Mouse (Mus musculus) left cerebral cortex, adult 18-20 months (tissue): ENCODE measurements around the gene Fez2. TPM values are rescaled to one million over a fixed set of nuclear protein-coding genes. Genes with fewer than 3 reads are reported as not detected.
A peak's percentile ranks its signal among the peaks of the same experiment; 100 is the strongest.

ENCODE experiments used
- DNase-seq, 2 experiments: peaks; one replicate each; pipeline ENCODE4 v3.0.0; 2021 to 2022; ENCODE audit warnings: low spot score in 2 of 2, mixed read lengths in 1 of 2
- total RNA-seq, 2 experiments: library from RNA; stranded (reverse); gene quantifications; 2 replicates each; pipeline ENCODE4 v1.2.3; 2021

The Fez2 gene
- total RNA-seq, 2 experiments from 2014 or later = 37.0 to 37.5 TPM

- no peak for DNase-seq
Measured at GRCm38 (mm10) chr17:78409900-78410299, 8.1 kb downstream of the Fez2 start.

GRCm38 (mm10) chr17:78408386-78408785, 9.6 kb downstream of the Fez2 start:
- DNase-seq = no peak

DNA sequence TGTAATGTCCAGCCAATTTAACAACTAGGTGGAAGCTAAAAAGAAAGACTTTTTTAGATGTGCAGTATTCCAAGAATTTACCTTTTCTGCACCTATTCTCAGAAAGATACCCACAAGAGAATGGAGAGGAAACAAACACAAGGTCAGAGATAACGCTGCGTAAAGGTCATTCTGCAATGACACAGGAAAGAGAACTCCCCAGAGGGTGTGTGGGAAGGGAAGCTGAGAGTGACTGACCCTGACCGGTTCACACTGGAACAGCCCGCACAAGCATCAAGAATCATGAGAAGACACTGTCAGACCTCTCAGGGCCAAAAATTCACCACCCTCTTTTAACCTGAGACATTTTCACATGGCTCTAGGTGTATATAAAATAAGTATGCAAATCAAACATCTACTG, 10.4 kb downstream of the Fez2 start:
- DNase-seq = no peak

DNA sequence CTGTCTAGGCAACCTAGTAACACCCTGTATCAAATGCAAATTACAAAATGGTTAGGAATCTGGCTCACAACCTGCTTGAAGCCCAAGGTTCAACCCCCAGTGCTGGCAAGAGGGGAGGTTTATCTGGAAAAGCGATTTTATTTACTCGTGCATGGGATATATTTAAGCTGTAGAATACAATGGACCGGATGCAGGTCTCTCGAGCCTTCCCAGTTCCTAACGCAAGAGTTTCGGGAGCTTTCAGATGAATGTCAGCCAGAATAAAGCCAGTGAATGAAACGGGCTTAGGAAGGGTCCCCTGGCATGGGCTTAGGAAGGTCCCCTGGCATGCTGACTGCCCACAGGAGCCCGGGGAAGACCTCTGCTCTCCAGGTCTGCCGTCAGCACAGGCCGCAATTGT, 11.1 kb downstream of the Fez2 start:
- no peak for DNase-seq

GRCm38 (mm10) chr17:78405336-78405735, 12.6 kb downstream of the Fez2 start:
- no peak for DNase-seq

- DNase-seq = no peak
Measured at GRCm38 (mm10) chr17:78403804-78404203, 14.1 kb downstream of the Fez2 start.

GRCm38 (mm10) chr17:78403229-78403628, 14.7 kb downstream of the Fez2 start:
- no peak for DNase-seq

DNA sequence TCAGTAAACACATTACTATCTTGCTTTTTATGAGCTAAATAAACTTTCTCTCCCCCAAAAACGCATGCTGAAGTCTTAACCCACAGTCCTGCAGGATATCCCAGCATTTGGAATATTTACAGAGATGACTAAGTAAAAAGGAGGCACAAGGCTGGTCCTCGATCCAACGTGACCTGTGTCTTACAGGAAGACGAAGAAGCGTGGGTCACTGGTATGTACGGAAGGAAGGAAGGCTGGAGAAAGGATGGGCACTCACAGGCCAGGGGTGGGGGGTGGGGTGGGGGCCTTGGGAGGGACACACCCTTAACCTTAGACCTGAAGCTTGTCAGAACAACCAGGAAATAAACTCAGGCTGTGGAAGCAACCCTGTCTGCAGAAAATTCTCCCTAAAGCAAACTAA, 15.8 kb downstream of the Fez2 start:
- no peak for DNase-seq

- DNase-seq = no peak
Measured at GRCm38 (mm10) chr17:78401713-78402112, 16.2 kb downstream of the Fez2 start.

GRCm38 (mm10) chr17:78401311-78401710, 16.6 kb downstream of the Fez2 start:
- no peak for DNase-seq

GRCm38 (mm10) chr17:78400130-78400840, 17.7 kb downstream of the Fez2 start:
- peak; percentile 66 to 69 for DNase-seq

DNA sequence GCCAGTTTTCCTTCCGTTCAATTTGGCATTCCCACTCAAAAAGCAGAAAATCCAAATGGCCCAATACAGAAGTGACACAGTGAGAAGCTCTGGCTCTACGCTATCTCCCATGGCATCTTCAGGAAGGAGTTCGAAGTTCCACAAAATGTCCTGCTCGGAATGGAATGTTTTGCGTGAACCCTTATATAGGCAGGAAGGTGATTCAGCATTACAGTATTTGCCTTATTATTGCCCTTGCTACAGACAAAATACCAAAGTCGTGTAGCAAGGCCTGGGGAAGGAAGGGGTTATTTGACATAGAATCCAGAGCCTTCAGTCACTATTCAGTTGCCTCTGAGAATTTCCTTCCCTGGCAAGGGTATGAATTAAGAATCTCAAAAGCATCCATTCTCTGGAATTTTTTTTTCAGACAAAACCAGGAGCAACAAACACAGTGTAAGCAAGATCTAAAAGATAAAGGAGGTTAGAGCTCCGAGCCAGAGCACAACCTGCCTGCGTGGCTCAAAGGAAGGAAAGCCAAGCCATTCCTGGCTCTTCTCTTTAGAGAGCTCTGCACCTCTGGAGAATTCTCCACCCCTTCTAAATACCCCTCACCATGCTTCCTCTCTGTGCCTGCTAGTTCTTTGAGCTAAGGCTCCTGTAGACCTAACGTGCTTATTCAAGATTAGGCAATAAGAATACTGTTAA, 25.4 kb downstream of the Fez2 start:
- no peak for DNase-seq

- DNase-seq = no peak
Measured at GRCm38 (mm10) chr17:78389573-78389972, 28.4 kb downstream of the Fez2 start.

GRCm38 (mm10) chr17:78388101-78388847, 29.7 kb downstream of the Fez2 start:
- DNase-seq = no peak

DNA sequence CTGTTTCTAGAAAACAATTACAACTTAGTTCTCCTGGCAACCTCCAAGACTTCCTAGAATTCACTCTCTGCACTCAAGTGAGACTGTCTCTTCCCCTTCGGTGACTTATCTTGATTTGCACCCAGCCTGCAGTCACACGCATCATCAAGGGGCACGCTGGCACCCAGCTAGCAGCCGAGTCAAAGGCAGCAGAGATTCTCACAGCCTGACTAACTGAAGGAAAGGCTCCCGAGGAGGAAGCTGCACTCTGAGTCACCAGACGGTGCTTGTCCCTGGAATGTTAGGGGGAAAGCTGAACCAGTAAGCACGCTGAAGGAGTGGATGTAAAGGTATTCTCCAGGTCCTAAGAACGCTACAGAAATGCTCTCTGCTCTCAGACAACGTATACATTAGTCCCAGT, 30.3 kb downstream of the Fez2 start:
- no peak for DNase-seq

DNA sequence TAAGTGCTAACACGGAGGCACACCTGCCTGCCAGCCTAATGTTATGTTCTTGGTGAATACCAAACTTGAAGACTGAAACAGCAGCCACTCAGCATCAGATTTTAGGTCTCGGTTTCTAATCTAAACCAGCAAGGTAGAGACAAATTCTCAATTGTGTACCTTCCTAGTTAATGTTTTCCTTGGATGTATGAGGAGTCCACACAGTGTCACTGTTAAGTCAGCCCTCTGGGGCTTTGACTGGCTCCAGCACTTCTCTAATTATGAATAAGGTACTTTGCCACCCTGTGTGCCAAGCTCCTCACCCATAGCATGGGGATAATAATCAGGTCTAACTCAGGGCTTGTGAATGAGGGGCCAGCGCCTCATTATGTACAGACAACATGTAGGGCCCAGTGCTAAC, 35.6 kb downstream of the Fez2 start:
- DNase-seq = no peak

- no peak for DNase-seq
Measured at GRCm38 (mm10) chr17:78379730-78380245, 38.2 kb downstream of the Fez2 start.

DNA sequence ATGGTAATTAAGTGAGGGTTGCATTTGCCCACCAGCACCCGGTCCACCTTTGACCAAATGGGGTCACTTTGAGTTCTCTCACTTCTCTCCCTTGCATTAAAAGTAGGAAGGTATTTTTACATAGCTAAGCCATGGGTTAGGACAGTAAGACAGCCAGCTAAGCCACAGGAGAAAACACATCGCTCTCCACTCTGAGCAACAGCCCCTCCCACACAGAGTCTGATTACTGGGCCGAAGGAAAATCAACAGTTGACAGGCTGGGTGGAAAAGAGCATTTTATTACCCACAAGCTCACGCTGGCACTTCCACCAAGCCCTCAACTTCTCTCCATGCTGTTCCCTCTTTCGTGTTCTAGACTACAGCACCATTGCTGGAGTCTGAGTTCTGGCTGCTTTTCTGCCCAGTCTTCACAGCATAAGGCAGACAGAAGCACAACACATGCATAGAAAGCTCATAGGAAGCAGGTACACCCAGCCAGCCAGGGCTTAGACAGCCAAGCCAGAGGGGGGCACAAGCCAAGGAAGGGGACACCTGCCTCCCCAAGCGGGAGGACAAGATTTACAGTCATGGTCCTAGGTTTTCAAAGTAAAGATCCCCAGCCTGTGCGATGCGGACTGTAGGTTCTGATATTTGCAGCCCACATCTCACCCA, 38.7 kb downstream of the Fez2 start:
- DNase-seq = no peak

GRCm38 (mm10) chr17:78376587-78376986, 41.4 kb downstream of the Fez2 start:
- DNase-seq = no peak

GRCm38 (mm10) chr17:78374756-78375155, 43.2 kb downstream of the Fez2 start:
- no peak for DNase-seq

- DNase-seq = no peak
Measured at GRCm38 (mm10) chr17:78373849-78374248, 44.1 kb downstream of the Fez2 start.
